Mouse (Mus musculus): ENCODE data around the gene Zfp57.
"Not testable (repeated sequence)": the region's sequence is repeated elsewhere in the genome, so short reads cannot be mapped to it uniquely, and the experiment has no call there.

The Zfp57 gene

DNA sequence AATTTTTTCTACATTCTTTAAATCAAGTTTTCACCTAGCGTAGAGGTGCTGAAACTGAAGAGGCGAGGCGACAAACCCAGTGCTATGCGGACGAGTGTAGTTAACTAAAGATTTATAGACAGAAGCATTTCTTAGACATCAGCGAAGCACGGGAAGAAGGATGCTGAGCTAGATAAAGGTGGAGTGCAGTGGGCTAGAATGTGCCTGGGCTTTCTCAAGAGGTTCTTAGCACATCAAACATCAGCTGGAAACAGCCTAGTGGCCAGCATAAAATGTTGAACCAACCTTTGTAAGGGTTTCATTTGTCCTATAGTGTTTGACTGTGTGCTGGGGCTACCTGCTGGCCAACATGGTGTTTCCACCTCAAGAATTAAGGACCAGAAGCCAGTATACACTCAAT is at the start of gene Zfp57:
TSS of gene Zfp57 (plus strand) at position 301 of the 400 bp plus-strand sequence.
- no peak for DNase-seq (ENCODE audit: low spot score in 2 of 2)

DNA sequence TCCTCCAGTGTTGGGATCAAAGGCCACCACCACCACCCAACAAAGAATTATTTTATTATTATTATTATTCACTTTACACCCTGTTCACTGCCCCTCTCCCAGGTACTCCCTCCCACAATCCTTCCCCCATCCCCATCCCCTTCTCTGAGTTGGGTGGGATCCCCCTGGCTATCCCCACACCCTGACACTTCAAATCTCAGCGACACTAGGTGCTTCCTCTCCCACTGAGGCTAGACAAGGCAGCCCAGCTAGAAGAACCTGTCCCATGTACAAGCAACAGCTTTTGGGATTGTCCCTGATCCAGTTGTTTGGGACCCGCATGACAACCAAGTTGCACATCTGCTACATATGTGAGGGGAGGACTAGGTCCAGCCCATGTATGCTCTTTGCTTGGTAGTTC is 48.3 kb upstream of the Zfp57 start:
- DNase-seq (ENCODE audit: low spot score in 2 of 2), result no peak

DNA sequence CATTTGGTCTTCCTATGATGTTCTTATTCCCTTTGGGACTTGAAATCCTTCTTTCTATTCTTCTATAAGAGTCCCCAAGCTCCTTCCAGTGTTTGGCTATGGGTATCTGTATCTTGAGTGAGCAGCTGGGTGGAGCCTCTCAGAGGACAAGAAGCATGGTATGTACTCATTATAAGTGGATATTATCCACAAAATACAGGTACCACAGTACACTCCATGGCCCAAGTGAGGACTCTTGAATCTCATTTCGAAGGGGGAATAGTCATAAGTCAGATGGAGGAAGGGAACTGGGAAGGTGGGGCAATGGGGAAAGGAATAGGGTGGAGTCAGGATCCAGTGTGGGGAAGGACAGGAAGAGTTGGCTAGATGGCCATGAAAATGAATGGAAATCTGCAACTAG is 47.9 kb upstream of the Zfp57 start:
- DNase-seq (ENCODE audit: low spot score in 2 of 2), result no peak

DNA sequence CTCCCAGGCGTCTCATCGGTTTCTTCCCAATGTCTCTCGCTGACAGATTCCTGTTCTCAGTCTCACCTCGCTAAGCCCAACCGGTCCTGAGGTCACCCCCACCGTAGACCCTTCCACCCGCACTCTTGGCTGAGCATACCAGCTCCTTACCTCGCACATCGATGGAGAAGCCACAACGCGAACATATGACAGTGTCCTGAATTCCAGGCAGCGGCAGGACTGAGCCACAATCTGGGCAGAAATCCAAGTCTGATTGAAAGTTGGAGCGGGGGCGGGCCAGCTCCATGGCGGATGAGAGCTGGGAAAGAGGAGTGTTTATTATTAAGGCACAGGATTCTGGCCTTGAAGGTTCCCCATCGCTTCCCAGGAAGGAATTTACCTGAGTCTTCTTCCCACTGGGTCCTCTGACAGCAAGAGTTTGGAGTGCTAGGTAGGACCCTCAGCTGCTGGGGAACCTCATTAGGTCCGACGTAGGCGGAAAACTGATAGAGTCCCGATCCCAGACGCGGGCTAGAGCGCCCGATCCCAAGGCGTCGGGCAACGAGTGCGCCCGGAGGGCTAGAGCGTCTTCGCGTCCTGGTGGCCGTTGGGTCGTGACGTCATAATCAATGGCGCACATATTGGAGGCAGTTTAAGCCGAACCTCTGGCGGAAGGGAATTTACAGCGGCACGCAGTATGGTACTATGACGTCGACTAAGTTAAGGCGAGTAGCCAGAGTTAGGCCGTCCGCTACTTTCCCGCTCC is 42.8 kb upstream of the Zfp57 start, which contains the start of the genes Znrd1 and Znrd1as:
TSS of gene Znrd1 (minus strand) at position 561 of the 745 bp plus-strand sequence.
TSS of gene Znrd1as (plus strand) at position 594 of the 745 bp plus-strand sequence.
- DNase-seq (ENCODE audit: low spot score in 2 of 2), result peak; percentile 81 to 90

DNA sequence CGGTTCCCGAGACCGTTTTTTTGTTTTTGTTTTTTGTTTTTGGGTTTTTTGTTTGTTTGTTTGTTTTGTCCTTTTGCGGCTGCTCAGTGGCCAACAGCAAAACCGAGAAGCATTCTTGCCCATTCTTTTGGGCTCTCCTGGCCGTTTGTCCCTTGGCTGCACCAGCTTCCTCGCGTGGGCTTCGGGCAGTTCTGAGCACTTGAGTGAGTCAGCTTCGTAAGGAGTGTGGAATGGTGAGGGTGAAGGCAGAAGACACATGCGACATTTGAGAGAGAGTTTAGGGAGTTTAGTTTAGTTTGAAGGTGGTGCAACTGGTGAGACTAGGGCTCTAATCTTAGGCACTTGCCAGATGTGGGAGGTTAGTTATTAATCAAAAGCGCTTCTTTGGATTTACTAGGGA is 42.1 kb upstream of the Zfp57 start:
- DNase-seq (ENCODE audit: low spot score in 2 of 2), result no peak

DNA sequence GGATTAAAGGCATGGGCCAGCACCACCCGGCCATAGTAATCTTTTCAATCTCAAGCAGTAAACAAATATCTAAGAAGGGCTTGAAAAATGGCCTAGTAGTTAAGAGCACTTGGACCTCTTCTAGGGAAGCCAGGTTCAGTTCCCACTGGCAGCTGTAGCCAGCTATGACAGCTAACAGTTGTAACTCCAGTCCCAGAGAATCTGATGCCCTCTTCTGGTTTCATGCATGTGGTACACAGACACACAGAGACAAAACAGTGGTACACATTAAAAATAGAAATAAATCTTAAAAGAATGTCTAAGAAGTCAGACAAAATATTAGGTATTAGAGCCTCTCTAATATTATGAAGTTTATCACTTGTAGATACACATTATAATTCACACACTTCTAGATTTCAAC is 39.8 kb upstream of the Zfp57 start:
- DNase-seq (ENCODE audit: low spot score in 2 of 2), result no peak

DNA sequence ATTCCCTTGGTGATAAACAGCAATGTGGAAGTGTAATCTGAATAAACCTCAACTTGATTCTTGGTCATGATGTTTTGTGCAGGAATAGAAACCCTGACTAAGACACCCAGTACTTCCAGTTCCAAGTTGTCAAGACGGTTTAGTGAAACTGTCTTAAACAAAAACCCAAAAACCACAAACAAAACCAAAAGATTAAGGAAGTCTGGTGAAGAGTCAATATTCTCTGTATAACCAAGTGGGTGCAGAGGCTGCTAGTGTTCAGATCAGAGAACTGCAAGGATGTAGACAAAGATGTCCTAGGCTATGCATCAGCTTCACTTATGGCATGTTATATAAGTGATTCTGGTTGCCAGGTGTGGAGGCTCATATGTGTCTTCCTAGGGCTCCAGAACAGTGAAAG is 34.1 kb upstream of the Zfp57 start:
- no peak for DNase-seq (ENCODE audit: low spot score in 2 of 2)

DNA sequence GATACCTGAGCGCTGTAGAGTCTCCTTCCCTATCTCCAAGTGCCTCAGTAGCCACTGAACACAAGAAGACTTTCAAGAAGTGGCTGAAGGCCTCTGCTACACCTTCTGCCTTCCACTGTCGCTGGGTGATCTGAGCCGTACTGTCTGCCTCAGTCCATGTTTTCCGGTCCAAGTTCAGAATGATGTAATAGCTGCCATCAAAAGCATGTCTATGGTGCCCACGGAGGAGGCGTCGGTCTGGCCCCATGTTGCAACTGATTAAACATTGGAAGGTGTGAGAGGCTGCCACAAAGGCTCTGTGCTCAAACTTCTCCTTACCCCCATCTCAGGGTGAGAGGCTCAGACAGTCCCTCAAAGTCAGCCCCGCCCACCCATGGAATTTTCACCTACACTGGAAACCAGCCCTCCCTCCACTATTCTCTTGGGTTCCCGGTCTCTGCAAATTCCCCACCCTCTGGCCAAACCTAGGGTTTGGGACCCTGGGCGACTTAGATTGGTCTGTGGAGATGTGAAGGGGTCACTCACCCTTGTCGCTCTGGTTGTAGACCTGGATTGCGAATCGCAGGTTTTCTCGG is 30.6 kb upstream of the Zfp57 start:
- no peak for DNase-seq (ENCODE audit: low spot score in 2 of 2)

DNA sequence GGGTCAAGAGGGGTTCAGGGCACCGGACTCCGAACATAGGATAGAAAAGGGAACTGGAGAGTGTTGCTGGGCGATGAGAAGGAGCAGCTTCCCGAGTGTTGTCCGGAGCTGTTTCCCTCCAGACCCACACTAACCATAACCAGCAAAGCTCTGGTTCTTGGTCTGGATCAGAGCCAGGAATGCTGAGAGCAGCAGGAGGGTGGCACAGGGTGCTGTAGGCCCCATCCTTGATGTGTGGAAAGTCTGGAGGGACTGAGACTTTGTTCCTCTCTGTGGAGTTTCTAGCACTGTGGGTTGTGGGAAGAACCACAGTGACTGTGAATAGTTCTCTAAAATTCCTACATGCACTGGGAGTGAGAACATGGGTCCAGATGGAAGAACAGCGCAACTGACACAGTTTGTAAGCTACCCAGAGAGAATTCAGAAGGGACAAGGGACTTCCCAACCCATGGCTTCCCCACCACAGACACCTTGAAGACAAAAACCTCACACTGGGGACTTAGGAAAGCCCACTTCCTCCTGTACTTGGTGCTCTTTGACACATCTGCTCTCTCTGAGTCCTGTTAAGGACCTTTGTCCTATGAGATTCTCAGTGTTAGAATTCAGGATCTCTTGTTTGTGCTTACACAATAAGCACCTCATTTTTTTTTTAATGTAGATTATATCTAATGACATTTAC is 29.7 kb upstream of the Zfp57 start:
- DNase-seq (ENCODE audit: low spot score in 2 of 2), result no peak

DNA sequence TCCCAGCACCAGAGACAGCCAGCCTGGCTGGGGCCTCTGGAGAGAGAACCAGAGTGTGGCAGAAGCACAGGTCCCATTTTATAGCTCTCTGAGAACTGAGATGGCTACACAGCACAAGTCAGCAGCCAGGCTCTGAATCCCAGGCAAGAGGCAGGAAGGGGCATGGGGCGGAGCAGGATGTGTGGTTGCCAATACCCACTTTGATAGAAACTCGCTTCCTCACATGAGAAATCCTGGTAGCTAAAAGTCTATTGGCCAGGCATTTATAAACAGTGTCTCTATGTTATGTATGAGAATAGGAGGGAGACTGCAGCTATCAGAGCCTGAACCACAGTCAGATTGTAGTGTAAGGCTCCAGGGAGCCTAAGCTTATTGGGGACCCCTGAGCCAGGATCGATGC is 28.2 kb upstream of the Zfp57 start:
- no peak for DNase-seq (ENCODE audit: low spot score in 2 of 2)

DNA sequence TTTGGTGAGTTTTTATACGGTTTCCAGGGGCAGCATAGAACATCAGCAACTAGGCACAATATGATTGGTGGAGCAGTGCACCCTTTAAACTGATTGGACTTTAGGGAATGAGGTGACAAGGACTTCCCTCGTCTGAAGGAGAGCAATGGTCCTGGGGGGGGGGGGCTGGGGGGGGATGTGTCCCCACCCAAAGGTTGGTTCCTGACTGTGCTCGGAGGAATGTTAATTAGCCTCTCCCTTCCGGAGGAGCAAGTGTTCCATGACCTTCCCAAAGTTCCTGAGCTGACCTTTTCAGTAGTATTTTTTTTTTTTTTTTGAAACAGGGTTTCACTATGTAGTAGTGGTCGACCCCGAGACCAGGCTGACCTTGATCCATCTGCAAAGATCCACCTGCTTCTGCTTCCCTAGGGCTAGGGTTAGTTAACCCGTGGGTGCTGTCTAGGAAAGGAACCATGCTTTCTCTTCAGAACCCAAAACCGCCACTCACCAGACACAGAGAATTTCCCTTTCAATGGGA is 27.6 kb upstream of the Zfp57 start:
- DNase-seq (ENCODE audit: low spot score in 2 of 2), result no peak

DNA sequence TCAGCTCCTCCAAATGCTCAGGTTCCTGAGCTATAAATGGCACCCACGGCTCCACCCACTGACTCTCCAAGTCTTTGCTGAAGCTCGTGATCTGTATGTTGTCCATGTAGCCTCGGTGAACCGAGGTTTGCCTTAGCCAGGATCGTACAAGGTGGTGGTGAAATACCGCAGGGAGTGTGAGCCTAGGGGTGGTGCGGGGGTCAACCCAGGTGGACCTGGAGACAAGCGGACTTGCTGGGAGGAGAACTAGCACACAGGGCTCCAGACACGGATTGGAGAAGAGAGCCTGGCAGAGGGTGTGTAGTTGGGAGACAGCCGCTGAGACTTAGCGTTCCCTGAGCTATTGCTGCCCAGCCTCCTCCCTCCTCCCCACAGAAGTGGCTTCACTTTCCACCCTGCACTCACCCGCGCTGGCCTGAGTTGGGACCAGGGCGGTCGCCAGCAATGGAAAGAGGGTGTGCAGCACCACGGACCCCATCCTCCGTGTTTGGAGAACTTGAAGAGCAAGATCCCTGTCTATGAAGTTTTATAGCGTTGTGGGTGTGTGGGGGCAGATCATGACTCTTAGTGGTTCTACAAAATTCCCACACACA is 19.6 kb upstream of the Zfp57 start, which contains the start of gene 2410137M14Rik:
TSS of gene 2410137M14Rik (minus strand) at position 17 of the 593 bp plus-strand sequence.
- DNase-seq (ENCODE audit: low spot score in 2 of 2), result no peak

DNA sequence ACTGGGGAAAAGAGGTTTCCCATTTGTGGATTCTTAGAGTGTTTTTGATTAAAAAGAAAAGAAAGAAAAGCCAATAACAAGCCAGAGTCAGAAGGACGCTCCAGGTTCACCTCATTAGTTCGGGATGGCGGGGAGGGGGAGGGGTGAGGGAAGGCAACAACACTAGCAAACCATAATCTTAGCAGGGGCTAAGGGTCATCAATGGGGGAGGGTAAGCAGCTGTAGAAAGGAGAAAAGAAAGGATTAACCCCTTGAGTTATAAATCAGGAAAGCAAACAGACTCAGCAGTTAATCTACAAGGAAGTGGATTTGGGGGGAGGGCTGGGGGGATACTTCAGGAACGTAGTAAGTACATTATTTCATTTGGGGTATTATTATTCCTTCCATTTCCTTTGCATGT is 19.1 kb upstream of the Zfp57 start:
- DNase-seq (ENCODE audit: low spot score in 2 of 2), result no peak

DNA sequence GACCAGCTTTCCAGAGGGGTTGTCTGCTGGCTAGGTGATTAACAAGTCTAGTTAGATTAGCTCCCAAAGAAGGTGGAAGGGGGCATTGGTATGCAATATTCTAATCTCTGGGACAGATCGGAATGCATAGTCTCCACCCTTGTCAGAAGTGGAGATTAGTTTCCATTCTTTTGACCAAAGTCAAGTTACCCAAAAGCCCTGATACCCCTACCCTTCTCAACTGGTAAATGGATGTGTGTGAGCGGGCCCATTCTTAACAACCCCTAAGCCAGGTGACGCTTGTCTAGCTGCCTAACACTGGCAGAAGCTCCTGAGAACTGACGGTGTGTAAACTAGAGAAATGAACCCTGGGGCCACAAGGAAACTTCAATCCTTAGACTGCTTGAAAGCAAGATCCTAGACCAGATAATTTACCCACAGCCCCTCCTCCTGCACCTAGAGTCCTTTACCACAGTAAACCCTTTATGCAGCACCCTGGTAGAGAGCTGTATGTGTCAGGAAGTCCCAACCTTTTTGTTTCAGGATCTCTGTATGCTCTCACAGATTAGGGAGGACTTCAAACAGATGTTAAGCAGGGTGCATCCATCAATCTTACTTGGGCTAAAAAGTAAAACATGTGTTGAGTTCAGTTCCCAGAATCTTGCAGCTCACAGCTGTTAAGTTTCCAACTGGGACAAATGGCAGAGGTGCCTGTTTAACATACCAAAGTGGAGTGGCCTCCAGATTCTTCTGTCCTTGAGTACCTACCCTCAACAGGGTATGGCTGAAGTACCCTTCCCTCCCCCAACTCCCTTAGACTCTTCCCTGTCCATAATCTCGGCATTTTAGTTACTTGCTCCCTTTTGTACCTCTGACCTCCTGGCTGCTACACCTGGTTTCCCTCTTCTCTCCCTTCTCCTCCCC is 18.5 kb upstream of the Zfp57 start:
- DNase-seq (ENCODE audit: low spot score in 2 of 2), result no peak

DNA sequence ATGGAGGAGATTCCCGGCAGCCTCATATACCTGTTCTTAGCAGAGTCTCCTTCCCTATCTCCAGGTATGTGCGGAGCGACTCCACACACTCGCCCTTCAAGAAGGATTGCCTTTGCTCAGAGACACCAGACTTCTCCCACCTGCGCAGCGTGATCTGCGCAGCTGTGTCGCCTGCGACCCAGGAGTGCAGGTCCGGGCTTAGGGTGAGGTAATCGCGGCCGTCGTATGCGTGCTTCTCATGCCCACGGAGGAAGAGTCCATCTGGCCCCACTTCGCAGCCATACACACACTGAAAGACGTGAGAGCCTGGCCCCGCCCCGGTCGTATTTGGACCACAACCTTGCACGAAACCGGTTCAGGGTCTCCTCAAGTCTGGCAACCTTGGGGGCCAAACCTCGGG is 12.5 kb upstream of the Zfp57 start:
- DNase-seq (ENCODE audit: low spot score in 2 of 2), result no peak

DNA sequence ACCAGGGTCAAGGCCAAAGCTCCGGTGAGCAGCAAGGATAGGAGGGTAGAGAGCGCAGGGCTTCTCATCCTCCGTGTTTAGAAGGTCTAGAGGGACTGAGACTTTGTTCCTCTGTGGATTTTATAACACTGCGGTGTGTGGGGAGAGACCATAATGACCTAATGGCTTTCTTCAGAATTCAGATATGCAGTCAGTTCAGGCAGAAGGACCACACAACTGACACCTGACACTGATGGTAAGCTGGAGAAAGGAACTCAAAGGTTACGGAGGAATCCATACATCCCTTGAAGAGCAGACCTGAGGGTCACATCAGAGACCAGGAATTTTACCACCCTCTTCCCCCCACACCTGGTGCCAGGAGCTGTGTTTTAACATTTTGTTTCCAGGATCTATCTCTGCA is 11.5 kb upstream of the Zfp57 start, which contains the start of gene H2-M5:
TSS of gene H2-M5 (minus strand) at position 101 of the 400 bp plus-strand sequence.
- DNase-seq (ENCODE audit: low spot score in 2 of 2), result no peak

DNA sequence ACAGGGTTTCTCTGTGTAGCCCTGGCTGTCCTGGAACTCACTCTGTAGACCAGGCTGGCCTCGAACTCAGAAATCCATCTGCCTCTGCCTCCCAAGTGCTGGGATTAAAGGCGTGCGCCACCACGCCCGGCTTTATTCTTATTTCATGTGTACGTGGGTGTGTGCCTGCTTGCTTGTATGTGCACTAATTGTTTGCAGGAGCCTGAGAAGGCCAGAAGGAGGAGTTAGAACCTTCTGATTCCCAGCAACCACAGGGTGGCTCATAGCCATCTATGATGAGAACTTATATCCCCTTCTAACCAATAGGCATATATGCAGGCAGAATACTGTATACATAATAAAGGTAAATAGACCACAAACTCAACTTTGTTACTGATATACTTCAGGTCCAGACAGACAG is 10.3 kb upstream of the Zfp57 start:
- not testable (repeated sequence) for DNase-seq (ENCODE audit: low spot score in 2 of 2)

DNA sequence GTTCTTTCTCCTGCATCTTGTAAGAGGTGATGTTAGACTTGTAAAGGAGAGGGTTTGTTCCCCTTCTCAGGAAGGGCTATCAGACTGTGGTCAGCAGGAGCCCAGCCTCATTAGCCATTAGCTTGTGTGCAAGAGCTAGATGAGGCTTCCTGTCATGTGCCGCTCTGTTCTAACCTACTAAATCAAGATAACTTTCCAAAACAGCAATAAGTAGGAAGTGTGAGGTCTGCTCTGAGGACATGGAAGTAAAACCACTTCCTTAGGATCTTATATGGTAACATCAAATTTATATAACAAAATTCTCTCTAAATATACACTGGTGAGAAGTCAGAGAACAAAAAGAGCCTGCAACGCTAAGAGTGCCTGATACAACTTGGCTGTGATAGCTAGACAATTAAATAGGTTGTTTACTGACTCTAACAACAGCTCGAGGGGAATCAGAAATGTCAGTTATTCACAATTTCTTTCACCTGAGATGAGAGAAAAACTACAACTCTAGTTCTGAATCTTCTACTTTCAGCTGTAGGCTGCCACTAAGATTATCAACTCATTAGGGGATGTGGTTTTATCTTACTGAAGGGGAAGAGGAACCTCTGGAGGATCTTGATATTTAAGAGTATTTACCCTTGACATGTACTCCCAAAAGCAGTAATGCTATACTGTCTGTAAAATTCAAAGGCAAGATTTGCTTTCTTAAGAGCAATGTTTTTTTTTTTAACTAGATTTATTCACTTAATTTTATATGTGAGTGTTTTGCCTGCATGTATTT is 8.4 kb upstream of the Zfp57 start:
- DNase-seq (ENCODE audit: low spot score in 2 of 2), result no peak

DNA sequence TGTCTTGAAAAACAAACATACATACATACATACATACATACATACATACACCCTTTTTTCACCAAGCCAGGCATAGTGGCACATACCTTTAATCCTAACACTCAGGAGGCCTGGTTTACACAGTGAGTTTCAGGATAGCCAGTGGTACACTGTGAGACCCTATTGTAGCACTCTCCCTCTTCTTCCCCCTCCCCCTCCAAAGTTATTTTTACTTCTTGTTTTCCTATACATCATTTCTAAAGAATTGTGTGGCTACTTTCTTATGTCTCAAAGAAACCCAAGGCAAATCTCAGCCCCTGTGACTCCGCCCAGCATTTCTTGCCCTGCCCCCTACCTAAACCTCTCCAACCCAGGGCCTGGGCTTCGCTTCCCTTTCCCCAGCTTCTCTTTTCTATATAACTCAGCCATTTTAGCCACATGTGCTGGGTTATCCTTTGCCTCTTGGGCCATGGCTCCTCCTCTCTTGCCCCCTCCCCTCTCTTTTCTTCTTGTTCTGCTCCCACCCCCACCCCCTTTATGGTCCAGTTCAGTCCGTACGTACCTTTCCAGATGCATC is 7.1 kb upstream of the Zfp57 start:
- no peak for DNase-seq (ENCODE audit: low spot score in 2 of 2)

DNA sequence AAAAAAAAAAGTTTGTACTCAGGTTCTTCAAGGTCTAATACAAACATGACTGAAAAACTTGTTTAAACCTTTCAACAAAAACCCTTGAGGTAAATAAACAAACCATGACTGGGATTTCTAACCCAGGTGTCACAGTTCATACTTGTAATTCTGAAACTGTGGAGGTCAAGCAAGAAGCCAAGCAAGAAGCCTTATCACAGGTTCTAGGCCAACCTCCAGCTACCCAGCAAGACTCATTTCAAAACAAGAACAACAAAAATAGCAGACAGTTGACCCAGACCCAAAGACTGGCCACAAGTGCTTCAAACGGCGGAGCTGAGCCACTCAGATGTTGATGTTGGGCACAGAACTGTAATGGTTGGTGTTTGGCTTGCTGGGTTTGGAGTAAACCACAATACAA is 6.4 kb upstream of the Zfp57 start:
- no peak for DNase-seq (ENCODE audit: low spot score in 2 of 2)
